Mouse (Mus musculus) spleen, postnatal 36 days (tissue): ENCODE results near the gene Borcs5.

Experiments
- DNase-seq, 2 experiments: peaks; one replicate each; pipeline ENCODE4 v3.0.0; 2022; ENCODE audit warnings: low spot score in 2 of 2, mixed read lengths in 1 of 2

Borcs5 gene

DNA sequence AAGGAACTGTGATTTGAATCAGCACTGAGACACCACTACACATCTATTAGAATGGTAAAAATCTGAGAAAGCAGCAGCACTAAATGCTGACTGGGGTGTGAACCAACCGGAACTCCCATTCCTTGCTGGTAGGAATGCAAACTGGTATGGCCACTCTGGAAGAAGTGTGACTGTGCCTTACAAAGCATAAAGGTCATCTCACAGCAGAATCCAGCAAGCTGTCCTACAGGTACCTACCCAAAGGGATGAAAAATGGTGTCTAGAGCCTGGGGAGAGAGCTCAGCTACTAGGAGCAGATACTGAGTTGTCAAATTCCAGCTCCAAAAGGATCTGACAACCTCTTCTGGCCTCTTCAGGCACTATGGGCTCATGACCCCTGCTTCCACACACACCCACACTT is 12.7 kb upstream of the Borcs5 start:
- DNase-seq, result no peak

DNA sequence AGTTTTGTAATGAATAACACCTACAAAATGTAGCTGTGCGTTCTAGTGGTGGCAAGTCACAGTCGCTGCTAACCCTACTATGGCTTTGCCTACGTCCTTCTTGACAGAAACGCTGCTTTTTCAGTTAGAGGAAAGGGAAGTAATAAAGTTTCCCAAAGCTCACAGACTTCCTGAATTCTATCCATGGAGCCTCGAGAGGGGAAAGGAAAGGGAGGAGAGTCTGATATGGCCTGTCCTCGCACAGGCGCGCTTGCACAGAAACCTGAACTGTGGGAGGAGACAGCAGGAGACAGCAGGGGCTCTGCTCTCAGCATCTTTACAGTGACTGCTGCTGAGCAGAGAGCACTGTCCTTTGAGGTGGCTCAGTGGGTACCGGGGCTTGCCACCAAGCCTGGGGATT is 8.9 kb upstream of the Borcs5 start:
- no peak for DNase-seq

DNA sequence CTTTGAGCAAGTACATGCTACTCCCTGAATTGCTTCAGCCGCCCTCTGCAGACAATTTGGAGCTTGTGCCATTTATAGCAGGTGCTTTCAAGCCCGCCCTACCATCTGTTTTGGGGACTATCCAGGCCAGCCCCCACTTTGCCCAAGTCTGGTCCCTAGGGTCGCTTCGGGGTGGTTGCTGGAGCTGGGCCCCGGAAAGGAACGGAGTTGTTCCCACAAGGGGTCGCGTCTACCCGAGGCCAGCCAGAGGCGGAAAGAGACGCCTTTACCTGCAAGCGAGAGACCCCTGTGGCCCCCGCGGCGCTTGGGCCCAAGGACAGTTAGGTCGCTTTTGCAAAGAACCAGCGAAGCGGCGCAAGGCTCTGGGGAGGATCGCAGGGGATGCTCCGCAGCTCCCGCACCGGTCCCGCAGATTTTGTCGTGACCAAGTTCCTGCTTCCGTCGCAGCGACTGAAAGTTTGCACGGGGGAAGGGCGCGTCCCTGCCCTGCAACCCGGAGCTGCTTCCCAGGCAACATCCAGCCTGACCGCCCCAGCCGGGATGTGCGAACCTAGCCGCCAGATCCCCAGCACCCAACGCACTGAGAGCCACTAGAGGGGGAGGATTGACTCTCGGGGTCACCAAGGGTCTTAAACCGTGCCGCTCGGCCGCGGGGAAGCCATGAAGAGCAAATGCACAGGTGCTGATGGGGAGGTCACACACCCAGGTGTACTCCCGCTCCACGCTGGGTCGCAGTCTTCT is 7.2 kb upstream of the Borcs5 start, which contains the start of gene Mansc1:
Gene Mansc1, minus strand, starts transcription at position 542 of the 741 bp plus-strand sequence.
- no peak for DNase-seq

DNA sequence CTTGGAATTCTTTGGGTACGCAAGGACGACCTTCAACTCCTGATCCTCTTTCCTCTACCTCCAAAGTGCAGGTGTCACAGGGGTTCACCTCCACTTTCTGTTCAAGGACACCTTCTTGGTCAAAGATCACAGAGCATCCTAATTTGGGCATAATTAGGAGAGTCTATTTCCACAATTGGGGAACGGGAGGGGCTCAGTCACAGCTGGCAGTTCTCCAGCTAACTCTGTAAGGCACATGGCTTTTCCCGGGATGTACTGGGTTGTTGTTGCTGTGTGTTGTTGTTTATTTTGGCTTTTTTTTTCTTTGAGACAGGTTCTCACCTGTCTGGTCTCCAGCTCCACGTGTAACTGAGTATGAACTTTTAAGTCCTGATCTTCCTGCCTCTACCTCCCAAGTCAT is 6.6 kb upstream of the Borcs5 start:
- DNase-seq, result no peak

DNA sequence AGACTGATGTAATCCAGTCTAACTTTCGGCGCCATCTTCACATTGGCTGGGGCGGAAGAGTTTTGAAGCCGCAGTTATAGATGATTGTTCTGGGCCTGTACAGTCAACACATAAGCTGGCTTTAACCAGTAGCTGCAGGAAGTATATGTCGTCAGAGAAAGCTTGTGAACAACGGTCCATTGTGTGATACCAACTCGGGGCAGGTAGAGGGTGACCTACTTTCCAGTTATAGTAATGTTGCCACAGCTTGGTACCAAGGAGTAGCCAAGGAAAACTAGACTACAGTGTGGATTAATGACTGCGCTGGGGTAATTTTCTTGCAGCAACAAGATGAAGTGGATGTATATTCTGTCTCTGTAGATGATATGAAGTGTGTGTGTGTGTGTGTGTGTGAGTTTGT is 5.8 kb upstream of the Borcs5 start:
- no peak for DNase-seq

DNA sequence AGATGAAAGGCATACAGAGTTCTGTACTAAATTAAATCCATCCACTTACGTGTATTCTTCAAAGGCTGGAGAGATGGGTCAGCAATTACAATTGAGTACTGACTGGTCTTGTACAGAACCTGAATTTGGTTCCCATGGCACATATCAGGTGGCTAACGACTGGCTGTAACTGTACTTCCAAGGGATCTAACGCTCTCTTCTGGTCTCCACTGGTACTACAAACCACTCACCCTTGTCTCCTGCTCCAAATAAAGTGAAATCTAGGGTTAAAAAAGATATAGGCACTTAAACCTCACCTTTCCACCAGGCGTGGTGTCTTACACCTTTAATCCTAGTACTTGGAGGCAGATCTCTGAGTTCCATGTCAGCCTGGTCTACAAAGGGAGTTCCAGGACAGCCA is 2.8 kb upstream of the Borcs5 start:
- DNase-seq, result no peak

DNA sequence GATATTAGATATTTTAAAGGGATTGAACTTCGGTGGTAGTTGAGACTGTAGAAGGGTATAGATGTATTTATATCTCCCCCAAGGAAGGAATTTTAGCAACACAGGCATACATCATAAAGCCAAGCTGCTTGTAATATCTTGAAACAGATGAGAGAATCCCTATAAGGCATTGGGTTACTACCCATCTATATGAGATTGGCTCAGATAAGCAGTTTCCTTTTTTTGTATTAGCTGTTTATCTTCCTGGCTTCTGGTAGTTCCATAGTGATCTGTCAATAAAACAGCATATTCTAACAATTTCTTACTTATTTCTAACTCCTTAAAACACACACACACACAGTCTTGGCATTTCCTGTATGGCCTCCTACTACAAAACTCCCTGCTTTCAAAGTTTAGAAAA is 590 bp downstream of the Borcs5 start:
- no peak for DNase-seq

DNA sequence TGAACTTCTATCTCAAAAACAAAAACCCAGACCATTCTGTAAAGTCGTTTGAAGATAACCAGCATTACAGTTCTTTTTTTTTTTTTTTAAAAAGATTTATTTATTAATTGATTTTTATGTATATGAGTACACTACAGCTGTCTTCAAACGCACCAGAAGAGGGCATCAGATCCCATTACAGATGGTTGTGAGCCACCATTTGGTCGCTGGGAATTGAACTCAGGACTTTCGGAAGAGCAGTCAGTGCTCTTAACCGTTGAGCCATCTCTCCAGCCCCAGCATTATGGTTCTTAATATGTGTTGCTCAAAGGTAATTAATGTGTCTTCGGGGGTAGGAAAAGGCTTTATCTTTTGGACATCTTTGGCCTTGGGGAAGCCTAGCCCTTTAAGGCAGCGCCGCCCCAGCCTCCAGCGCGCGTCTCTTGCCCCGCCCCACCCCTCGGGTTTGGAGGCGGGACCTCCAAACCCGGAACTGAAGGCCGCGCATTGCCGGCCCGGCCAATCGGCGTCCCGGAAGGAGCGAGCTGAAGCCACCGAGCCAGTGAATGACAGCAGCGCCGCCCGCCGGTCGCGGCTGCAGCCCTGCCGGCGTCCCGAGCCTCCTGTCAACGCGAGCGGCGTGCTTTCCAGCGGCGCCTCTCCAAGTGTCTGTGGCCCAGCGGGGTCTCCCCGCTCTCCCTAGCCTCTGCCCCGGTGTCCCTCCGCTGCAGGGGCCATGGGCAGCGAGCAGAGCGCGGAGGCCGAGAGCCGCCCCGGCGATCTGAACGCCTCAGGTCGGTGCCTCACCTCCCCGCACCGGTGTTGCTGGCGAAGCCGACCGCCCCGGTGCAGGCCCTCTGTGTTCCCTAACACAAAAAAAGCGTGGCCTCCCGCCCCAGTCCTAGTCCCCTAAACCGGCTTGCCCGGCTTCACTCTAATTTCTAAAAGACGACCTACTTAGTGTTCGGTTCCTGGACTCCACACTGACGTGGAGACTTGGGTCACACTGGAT is 1.5 kb downstream of the Borcs5 start:
- DNase-seq, result peak; percentile 93 to 94

DNA sequence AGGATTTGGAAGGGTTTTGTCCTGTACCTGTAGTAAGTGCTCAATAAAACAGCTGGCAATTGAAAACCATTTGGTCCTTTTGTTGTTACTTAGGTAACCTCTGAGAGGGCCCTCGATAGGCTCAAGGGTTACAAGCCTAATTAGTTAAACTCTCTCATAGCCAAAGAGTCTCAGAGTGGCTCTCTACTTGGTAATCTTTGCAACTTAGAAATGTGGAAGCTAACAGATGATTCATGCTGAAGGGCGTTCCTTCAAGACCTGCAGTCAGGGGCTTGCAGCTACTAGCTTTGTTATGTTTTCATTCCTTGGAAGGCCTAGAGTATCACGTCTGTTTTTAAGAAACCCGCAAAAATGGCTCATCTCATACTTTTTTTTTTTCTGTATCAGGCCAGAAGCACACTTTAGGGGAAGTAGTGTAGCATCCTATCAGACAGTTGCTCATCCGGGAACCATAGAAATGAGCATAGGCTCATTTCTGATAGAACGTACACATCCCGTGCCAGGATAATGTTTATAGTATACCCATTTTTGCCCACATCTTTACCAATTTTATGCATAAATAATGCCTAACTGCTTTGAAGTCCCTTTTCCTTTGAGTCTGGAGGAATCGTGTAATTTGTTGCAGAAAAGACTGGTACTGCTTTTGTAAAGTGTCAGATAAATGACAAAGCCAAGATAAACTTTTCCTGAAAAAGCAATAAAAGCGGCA is 2.6 kb downstream of the Borcs5 start:
- no peak for DNase-seq

DNA sequence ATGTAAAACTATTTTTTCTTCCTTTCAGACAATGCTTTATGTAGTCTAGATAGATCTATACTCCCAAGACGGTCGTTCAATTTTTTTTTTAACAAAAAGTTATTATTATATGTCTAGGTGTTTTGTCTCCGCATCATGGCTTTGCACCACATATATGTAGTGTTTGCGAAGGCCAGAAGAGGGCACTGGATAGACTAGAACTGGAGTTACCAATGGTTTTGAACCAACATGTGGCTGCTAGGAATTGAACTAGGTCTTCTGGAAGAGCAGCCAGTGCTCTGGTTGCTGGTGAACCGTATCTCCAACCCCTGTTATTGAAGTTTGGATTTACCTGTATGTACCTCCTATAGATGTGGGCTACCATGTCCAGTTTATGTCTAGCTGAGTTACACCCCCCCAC is 4.0 kb downstream of the Borcs5 start:
- peak in 1 of 2 experiments; percentile 12 for DNase-seq

DNA sequence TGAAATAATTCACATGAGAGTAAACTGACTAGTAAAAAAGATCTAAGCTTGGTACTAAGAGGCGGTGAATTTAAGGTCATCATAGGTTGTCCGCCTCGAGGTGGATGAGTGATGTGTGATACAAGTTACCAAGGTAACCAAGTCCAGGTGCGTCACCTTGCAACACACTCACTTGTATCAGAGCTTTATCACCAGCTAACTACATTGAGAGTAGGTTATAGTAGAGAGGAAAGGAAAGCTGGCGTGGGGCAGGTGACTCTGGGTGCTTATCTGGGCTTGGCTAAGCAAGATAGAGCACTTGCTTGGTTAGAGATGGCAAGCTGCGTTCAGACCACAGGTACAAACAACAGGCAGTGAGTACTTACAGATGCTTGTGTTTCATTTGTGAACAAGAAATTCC is 7.5 kb downstream of the Borcs5 start:
- no peak for DNase-seq

DNA sequence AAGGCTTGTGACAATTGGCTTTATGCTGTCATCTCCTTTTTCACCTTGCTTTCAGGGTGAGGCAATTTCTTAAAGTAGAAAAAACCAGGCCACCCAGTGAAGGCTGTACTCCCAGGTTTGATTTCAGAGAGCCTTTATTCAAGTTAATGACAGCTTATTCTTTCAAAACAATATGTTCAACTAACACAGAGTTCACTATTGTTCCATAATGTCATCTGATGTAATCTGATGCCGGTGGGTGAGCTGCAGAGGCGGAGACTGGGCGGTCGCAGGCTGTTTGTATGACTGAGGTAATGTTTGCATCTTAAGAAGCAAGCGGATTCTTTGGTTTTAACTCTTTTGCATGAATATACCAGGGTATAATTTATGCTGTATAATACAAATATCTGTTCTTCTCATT is 8.3 kb downstream of the Borcs5 start:
- no peak for DNase-seq

DNA sequence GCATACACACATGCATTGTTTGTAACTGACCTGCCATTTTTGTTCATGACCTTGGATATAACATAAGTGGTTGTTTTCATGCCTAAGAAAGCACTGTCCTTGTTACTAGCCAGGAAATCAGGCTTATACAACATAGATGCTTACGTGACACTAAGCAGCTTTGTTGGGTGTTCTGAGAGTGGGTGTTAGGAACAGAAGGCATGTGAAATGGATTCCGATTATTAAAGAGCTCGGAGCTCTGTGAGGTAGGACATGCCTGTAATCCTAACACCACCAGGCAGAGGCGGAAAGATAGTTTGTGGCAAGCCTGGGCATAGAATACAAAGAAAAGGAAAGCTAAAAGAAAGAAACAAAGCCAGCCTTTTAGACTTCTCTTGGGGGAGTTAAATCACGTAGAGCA is 9.0 kb downstream of the Borcs5 start:
- no peak for DNase-seq

DNA sequence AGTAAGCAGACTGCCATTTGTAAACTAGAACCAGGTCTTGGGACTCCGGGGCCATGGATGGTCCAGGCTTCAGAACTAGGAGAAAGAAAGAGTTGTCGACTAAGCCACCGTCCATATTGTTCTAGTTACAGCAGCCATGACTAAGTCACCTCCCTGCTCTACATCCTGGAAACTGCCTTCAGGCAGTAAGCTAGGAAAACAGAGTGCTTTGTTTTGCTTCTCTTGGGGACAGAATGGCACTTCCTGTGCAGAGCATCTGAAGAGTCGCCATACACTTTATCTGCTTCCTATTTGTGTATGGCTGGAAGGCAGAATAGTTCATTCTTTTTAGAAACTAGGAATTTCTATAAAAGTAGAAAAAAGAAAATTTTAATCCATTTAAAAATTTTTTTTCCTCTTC is 17.2 kb downstream of the Borcs5 start:
- DNase-seq, result no peak

DNA sequence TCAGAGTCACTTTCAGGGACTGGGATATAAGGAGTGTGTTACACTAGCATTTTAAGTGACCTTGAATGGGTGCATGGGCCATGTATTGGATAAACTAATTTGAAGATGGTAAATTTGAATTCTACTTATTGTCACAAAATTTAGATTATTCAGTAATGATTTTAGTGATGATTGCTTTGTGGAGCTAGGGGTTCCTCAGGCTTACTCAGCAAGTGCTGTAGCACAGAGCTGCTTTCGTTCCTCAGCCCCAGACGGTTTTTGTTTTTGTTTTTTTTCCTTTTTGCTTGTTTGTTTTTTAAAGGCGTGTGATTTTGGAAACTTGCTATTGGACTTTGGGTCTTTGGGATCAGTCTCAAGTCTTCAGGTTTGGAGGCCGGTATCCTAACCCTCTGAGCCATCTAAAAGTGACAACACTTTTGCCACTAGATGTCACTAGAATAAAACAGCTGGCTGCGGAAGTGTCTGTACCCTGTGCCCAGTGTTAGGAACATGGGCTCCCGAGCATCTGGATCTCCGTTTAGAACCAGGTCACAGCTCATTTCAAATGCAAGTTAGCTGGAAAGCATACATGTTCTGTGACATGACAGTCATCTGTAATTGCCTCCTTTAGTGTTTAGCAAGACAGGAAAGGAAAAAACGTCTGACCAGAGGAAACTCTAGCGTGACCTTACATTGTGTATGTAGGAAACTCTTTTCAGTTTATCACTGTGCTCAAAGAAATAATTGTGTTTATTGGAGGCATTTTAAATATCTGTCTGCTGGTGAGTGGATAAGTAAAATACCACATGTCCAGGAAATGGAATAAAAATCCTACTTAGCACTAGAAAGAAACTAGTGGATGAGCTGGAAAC is 20.0 kb downstream of the Borcs5 start:
- DNase-seq, result peak; percentile 38

DNA sequence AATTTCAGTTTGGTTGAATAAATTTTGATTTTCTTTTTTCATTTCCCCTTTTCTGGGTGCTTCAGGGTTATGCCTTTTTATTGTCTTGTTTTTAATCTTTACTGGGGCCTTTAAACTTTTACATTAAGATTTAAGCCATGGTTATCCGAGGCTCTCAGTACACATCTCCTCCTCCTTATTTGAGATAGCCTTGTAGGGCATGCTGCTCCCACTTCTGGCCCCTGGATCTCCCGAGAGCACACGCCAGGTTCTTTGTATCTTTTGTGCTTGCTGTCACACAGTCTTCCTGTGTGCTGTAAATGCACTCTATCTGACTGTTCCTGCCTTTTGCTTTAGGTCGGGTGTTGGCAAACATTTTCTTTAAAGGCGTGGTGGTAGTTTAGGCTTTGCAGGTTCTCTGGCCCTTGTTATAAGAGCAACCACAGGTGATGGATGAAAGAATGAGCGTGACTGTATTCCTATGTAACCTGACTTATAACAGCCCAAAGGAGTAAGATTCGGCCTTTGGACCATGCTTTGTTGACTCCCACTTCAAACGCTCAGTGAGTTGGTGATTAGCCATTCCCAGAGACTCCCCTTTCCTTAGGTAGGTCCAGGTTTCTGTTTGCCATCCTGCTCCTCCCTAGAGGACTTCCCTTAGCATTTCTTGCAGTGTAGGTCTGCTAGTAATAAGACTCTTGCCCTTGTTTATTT is 21.6 kb downstream of the Borcs5 start:
- DNase-seq, result no peak

DNA sequence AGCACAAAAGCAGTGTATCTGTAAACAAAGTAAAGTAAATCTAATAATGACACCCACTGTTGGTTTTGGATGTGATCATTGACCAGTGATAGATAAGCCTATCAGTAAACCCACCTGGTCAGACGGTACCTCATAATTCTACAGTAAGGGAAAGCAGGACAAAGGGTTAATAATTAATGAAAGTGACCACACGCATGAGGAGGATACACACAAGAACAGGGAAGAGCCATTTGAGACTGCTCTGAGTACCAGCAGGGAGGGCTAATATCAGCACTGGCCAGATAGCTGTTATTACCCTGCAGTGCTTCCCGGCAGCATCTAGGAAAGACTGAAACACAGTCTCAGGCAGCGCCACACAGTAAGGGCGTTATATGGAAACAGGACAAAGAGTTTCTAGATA is 25.3 kb downstream of the Borcs5 start:
- DNase-seq, result no peak

DNA sequence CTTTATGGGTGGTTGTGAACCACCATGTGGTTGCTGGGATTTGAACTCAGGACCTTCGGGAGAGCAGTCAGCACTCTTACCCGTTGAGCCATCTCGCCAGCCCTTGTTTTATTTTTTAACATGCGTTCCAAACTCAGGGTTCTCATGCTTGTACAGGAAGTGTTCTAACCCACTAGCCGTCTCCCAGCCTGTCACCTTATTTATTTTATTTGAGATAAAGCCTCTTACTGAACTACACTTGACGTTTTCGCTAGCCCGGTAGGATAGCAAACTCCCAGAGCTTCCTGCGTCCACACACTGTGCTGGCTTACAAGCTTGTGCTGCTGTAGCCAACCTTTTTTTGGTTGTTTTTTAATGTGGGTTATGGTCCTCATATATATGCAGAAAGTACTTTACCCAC is 26.5 kb downstream of the Borcs5 start:
- DNase-seq, result no peak

DNA sequence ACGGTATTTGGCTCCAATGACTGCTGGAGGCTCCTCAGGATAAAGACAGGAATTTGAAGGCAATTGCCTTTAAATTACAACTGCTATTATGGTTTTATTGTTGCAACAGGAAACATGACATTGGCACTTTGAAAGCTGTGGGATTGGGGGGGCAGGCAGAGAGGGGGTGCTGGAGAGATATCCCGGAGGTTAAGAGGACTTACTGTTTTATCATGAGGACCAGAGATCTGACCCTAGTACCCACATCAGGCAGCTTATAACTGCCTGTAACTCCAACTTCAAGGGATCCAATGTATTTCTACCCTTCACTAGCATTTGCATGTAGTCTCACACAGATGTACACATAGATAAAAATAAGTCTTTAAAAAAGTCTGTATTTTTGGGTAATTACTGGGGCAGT is 29.2 kb downstream of the Borcs5 start:
- no peak for DNase-seq

DNA sequence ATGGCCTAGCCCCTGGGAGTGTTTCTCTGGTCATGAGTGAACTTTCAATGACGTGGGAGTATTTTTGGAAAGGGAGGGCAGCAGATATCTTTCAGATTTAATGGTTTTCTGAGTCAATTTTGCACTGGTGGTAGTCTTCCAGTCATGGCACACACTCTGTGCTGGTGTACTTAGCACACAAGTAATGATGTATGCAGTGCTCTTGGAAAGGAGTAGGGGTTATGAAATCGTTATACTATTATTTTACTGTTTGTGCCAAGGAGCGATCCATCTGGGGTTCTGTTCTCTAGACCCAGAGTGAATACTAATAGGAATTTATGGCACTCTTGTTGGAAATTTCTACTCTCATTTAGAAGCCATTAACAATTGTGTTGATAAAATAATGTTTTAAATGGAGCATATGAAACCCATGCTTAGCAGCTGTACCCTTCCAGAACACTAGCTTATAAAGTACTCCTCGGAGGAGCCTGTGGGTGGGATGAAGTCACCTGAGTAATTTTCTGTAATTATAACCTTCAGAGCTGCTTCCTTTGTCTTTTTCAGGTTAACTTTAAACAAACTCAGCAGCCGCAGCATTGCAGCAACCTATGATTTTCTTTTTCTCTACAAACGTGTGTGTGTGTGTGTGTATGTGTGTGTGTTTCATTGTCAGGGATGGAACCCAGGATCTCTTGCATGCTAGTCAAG is 30.0 kb downstream of the Borcs5 start:
- DNase-seq, result no peak
